Mouse (Mus musculus): ENCODE results near the gene Prelp.
"Not testable (repeated sequence)": the region's sequence is repeated elsewhere in the genome, so short reads cannot be mapped to it uniquely, and the experiment has no call there.

The Prelp gene

GRCm38 (mm10) chr1:133921304-133921751 lies at the start of gene Prelp:
TSS of gene Prelp (minus strand) at chr1:133921414.
- DNase-seq (ENCODE audit: low read depth, low spot score): no peak

- DNase-seq (ENCODE audit: low read depth, low spot score): no peak
These were observed 48.2 kb upstream of the Prelp start for GRCm38 (mm10) chr1:133969427-133969826.

DNA sequence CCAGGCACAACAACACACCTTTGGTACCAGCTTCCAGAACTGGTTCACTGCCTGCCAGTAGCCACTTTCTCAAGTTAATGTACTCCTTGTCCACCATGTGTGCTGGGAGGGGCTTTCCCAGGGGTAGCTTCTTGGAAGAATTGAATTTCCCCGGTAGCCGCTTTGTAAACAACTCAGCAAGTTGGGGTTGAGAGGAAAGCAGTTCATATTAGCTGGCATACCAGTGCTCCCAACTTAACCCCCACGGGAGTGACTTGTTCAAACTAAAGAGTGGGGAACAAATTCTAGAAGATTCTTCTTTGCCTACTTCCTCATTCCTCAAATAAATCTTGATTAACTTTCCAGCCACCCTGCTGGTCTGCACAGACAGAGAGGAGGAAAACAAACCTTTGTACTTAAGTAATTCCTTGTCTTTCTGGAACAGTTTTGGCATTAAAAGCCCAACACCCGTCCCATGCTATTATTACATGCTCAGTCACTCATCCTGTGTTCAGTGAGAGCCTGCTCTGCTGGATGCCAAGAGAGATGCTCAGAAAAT lies 47.6 kb upstream of the Prelp start:
- no peak for DNase-seq (ENCODE audit: low read depth, low spot score)

GRCm38 (mm10) chr1:133967481-133968017 lies 46.3 kb upstream of the Prelp start:
- DNase-seq (ENCODE audit: low read depth, low spot score): no peak

- no peak for DNase-seq (ENCODE audit: low read depth, low spot score)
These were observed 44.8 kb upstream of the Prelp start for GRCm38 (mm10) chr1:133966044-133966443.

GRCm38 (mm10) chr1:133965298-133965697 lies 44.1 kb upstream of the Prelp start:
- no peak for DNase-seq (ENCODE audit: low read depth, low spot score)

GRCm38 (mm10) chr1:133964742-133965141 lies 43.5 kb upstream of the Prelp start:
- DNase-seq (ENCODE audit: low read depth, low spot score): no peak

DNA sequence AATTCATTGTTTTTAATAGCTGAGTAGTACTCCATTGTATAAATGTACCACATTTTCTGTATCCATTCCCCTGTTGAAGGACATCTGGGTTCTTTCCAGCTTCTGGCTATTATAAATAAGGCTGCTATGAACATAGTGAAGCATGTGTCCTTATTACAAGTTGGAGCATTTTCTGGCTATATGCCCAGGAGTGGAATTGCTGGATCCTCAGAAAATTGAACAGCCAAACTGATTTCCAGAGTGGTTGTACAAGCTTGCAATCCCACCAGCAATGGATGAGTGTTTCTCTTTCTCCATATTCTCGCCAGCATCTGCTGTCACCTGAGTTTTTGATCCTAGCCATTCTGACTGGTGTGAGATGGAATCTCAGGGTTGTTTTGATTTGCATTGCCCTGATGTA lies 42.4 kb upstream of the Prelp start:
- DNase-seq (ENCODE audit: low read depth, low spot score): not testable (repeated sequence)

- not testable (repeated sequence) for DNase-seq (ENCODE audit: low read depth, low spot score)
These were observed 41.9 kb upstream of the Prelp start for GRCm38 (mm10) chr1:133963128-133963527.

DNA sequence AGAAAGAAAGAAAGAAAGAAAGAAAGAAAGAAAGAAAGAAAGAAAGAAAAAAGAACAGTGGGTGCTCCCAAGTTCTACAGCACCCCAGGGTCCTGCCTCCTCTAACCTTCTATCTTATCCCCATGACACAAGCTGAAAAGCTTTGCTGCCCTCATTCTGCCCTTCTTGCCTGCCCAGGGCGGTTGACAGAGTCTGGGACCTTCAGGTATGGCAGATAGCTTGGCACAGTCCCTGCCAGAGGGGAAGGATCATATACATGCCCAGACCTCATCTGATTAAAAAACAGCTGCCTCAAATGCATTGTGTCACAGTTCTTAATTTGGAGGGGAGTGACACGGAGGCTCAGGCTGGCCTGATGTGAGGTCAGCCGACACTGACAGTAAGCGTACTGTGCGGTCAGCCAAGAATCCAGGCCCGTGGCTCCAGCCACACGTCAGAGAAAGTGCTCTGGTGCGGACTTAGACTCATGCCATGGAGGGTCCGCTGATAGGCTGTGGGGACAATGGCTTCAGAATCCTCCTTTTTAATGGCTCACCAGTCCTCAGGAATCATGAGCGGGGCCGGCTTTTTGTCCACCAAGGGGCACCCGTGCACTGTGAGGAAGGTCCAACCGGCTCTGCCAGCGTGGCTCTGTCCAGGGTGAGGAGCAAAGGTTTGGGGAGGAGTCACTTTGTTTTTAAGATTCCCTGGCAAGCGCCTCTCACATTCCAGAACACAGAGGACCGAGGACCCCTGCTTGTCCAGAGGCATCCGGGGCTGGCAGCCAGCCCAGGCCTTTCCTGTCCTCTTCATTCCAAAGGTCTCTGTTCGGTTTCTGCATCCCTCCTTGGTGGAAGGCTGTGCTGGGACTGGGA lies 40.3 kb upstream of the Prelp start:
- no peak for DNase-seq (ENCODE audit: low read depth, low spot score)

DNA sequence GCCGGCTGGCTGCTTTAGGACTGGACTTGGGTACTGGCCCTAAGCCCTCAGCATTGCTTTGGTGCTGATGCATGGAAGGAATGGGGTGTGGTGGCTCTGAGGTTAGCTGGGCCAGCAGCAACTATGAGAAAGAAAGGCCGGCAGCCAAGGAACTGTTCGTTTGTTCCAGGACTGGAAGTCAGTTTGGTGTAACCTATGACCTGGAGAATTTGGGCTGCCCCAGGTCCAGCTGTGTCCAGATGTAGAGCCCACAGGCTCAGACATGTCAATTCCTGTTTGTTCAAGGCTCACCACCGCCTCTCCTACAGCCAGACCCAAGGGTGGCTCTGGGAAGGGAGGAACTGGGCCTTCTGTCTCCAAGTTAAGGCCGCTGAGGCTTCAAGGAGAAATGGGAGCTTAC lies 38.3 kb upstream of the Prelp start:
- DNase-seq (ENCODE audit: low read depth, low spot score): no peak

DNA sequence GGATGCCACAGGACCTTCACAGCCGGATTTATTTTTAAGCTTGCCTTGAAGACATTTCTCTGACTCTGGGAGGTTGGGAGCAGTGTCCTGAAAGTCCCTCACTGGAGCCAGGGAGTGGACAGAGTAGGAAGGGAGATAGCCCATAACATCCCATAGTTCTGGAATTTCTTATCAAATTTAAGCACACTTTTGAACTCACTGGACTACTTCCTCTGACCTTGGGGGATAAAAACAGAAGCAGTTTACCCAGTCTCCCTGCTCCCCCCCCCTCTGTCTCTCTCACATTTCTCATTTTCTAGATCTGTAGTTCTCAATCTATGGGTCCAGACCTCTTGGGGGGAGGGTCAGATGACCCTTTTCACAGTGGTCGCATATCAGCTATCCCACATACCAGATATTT lies 32.8 kb upstream of the Prelp start:
- no peak for DNase-seq (ENCODE audit: low read depth, low spot score)

GRCm38 (mm10) chr1:133953261-133953742 lies 32.1 kb upstream of the Prelp start:
- DNase-seq (ENCODE audit: low read depth, low spot score): no peak

- DNase-seq (ENCODE audit: low read depth, low spot score): no peak
These were observed 30.4 kb upstream of the Prelp start for GRCm38 (mm10) chr1:133951598-133951997.

GRCm38 (mm10) chr1:133950061-133950782 lies 29.0 kb upstream of the Prelp start:
- DNase-seq (ENCODE audit: low read depth, low spot score): no peak

- DNase-seq (ENCODE audit: low read depth, low spot score): no peak
These were observed 23.9 kb upstream of the Prelp start for GRCm38 (mm10) chr1:133945106-133945505.

- DNase-seq (ENCODE audit: low read depth, low spot score): no peak
These were observed 20.7 kb upstream of the Prelp start for GRCm38 (mm10) chr1:133941904-133942303.

DNA sequence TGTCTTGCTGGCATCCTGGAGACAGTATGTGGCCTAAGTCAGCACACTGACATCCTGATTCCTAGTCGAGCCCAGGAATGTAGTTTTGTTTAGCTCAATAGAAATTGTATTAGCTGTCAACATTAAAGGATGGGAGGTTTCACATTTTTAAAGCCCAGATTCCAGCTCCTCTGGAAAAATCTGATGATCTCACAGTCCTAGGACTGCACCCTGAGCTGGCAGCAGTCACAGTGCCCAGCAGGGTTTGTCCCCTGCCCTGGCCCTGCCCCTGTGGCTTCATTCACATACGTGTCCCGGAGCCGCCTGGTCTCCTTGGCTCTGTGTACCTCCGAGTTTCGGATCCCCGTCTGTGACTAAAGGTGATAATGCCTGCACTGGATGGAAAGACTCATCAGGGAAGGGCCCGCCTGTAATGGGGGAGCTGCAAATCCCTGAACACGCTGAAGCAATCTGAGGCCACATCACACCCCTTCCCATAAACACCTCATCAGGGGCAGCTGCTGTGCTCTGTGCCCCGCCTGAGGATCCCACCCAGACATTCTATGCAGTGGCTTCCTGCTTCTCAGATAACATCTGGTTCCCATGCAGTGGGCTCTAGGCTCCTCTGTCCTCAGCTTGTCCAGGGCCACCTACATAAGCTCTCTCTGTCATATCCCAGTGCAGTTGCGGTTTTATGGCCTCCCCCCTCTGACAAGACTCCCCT lies 20.1 kb upstream of the Prelp start:
- DNase-seq (ENCODE audit: low read depth, low spot score): no peak

GRCm38 (mm10) chr1:133940481-133941092 lies 19.4 kb upstream of the Prelp start:
- no peak for DNase-seq (ENCODE audit: low read depth, low spot score)

GRCm38 (mm10) chr1:133939708-133940107 lies 18.5 kb upstream of the Prelp start:
- no peak for DNase-seq (ENCODE audit: low read depth, low spot score)

DNA sequence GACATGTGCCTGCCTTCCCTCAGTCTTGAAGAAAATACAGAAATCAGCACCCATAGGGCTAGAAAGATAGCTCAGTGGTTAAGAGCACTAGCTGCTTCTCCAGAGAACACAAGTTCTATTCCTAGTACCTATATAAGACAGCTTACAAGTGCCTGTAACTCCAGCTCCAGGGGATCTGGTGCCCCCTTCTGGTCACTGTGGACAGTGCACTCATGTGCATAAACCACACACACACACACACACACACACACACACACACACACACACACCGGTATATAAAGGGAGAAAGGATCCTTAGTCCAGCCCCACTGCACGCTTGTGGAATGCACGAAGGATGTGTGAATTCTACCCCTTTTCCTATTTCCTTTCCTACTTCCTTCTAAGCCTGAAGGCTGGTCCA lies 15.0 kb upstream of the Prelp start:
- DNase-seq (ENCODE audit: low read depth, low spot score): no peak

All from retina, adult 2 months (tissue).